Comparison of ENCODE assay signal across 10 mouse cellular contexts in genomic region chr7:143049841-143050816, GRCm38 (mm10). TPM values are rescaled to one million over a fixed set of nuclear protein-coding genes. Genes with fewer than 3 reads are reported as not detected.
DNase-seq lines count a peak whose midpoint lies in the region; ATAC-seq and TF ChIP-seq lines count a peak whose summit lies in the region.
"Had no signal": no experiment of that assay in that cellular context is flagged by ENCODE, and none has a peak within 500 bp of the region (broad histone marks: within the 10 kb centered on the region; RNA-seq: fewer than 3 reads in every experiment).

No protein-coding gene starts in this region.

- 91% methylated on average over 3 of the region's 3 CpGs for WGBS in hindbrain, embryonic 10.5 days
- 95% methylated on average over 3 of the region's 3 CpGs for WGBS in stomach, postnatal 0 days

- no peak overlapping the region for H3K4me3 ChIP-seq in layer of hippocampus, adult 2 months
- no peak overlapping the region for H3K4me3 ChIP-seq in hindbrain, embryonic 10.5 days
- no peak overlapping the region for H3K4me3 ChIP-seq in stomach, postnatal 0 days (ENCODE audit: low read depth, low read length)
- H3K4me3 ChIP-seq: lung, embryonic 15.5 days had no signal

- no peak for TF ChIP-seq CTCF in layer of hippocampus, adult 2 months (conservative IDR thresholded peaks at IDR 0.05)
- no peak for TF ChIP-seq CTCF in stomach, postnatal 0 days (IDR thresholded peaks at IDR 0.05; ENCODE audit: low read depth)

- no peak overlapping the region for H3K4me2 ChIP-seq in stomach, postnatal 0 days (replicated peaks; ENCODE audit: low read depth)
- H3K4me2 ChIP-seq: lung, embryonic 15.5 days had no signal

- peaks cover 30% of the 10 kb centered on the region for H3K4me1 ChIP-seq in hindbrain, embryonic 10.5 days (replicated peaks)
- peaks cover 8% of the 10 kb centered on the region; the same call in 1 of the 2 replicates for H3K4me1 ChIP-seq in stomach, postnatal 0 days (replicated peaks; ENCODE audit: control insufficient read depth, insufficient read depth)

- H3K36me3 ChIP-seq in hindbrain, embryonic 10.5 days: no peaks in the 10 kb centered on the region
- no peaks in the 10 kb centered on the region for H3K36me3 ChIP-seq in stomach, postnatal 0 days (ENCODE audit: control insufficient read depth, insufficient read depth, low read length)
- H3K36me3 ChIP-seq: lung, embryonic 15.5 days had no signal

- no peak for DNase-seq in layer of hippocampus, adult 2 months (ENCODE audit: low spot score in 2 of 2)
- no peak for DNase-seq in layer of hippocampus, adult 11-12 months (ENCODE audit: low spot score)
- DNase-seq in NIH3T3 (ENCODE audit: low read depth): peak; percentile 74
- DNase-seq in cerebellum, postnatal 10 days: peak; percentile 45 to 48
- DNase-seq in kidney, postnatal 10 days: peak; percentile 59
- no peak for DNase-seq in hindbrain, embryonic 10.5 days (ENCODE audit: low spot score)
- DNase-seq in stomach, postnatal 0 days (ENCODE audit: low spot score): no peak
- DNase-seq: spleen, adult 18-20 months had no signal

- TF ChIP-seq EP300 in stomach, postnatal 0 days (optimal IDR thresholded peaks at IDR 0.05): no peak

- H3K27ac ChIP-seq in layer of hippocampus, adult 2 months: peak overlapping the region; percentile 46; the same call in 1 of the 2 replicates
- no peak overlapping the region for H3K27ac ChIP-seq in hindbrain, embryonic 10.5 days
- H3K27ac ChIP-seq in stomach, postnatal 0 days (replicated peaks): no peak overlapping the region
- H3K27ac ChIP-seq: lung, embryonic 15.5 days had no signal

- no peaks in the 10 kb centered on the region; the same call in 1 of the 2 replicates for H3K27me3 ChIP-seq in hindbrain, embryonic 10.5 days (ENCODE audit: insufficient read depth, poor library complexity, severe bottlenecking)
- no peaks in the 10 kb centered on the region for H3K27me3 ChIP-seq in stomach, postnatal 0 days (ENCODE audit: control insufficient read depth, insufficient read depth, low read length)
- H3K27me3 ChIP-seq: lung, embryonic 15.5 days had no signal

- ATAC-seq in stomach, postnatal 0 days (ENCODE audit: low FRiP score, low TSS enrichment): no peak

- no peak overlapping the region for H3K9ac ChIP-seq in stomach, postnatal 0 days (ENCODE audit: low read length)
- H3K9ac ChIP-seq: lung, embryonic 15.5 days had no signal

- no peaks in the 10 kb centered on the region for H3K9me3 ChIP-seq in hindbrain, embryonic 10.5 days
- no peaks in the 10 kb centered on the region for H3K9me3 ChIP-seq in stomach, postnatal 0 days (ENCODE audit: control insufficient read depth, low read length)
- H3K9me3 ChIP-seq: lung, embryonic 15.5 days had no signal

RNA-seq across cellular contexts. Expression of gene Cd81, which starts 2.4 kb away (rescaled TPM):
- 100 to 1,000 TPM; 419 to 448 TPM for total RNA-seq in layer of hippocampus, adult 2 months (2021)
- 238 and 265 TPM in 2 replicates for polyA plus RNA-seq in hindbrain, embryonic 10.5 days (2016; fragmentation: Nextera tagmentation; extraction: Ambion mirVana)
- polyA plus RNA-seq in stomach, postnatal 0 days (2015; fragmentation: Nextera tagmentation; extraction: Ambion mirVana): 372 and 381 TPM in 2 replicates

RNA-seq across cellular contexts. Expression of gene Tssc4, which starts 18.9 kb away (rescaled TPM):
- total RNA-seq in layer of hippocampus, adult 2 months (2021): 10 to 100 TPM; 38.5 to 41.4 TPM
- polyA plus RNA-seq in hindbrain, embryonic 10.5 days (2016; fragmentation: Nextera tagmentation; extraction: Ambion mirVana): 130 and 134 TPM in 2 replicates
- 44.7 and 46.9 TPM in 2 replicates for polyA plus RNA-seq in stomach, postnatal 0 days (2015; fragmentation: Nextera tagmentation; extraction: Ambion mirVana)

RNA-seq across cellular contexts. Expression of gene Trpm5, which starts 44.3 kb away (rescaled TPM):
- not detected for total RNA-seq in layer of hippocampus, adult 2 months (2021)
- 0.55 and 0.71 TPM in 2 replicates for polyA plus RNA-seq in hindbrain, embryonic 10.5 days (2016; fragmentation: Nextera tagmentation; extraction: Ambion mirVana)
- 2.0 and 3.3 TPM in 2 replicates for polyA plus RNA-seq in stomach, postnatal 0 days (2015; fragmentation: Nextera tagmentation; extraction: Ambion mirVana)
- total RNA-seq: left cerebral cortex, adult 8-10 months had no signal

RNA-seq across cellular contexts. Expression of gene Tspan32, which starts 45.3 kb away (rescaled TPM):
- total RNA-seq in layer of hippocampus, adult 2 months (2021): under 1 TPM in 1 of 2 experiments, not detected in 1; 0.36 TPM
- 5.2 and 6.1 TPM in 2 replicates for polyA plus RNA-seq in hindbrain, embryonic 10.5 days (2016; fragmentation: Nextera tagmentation; extraction: Ambion mirVana)
- polyA plus RNA-seq in stomach, postnatal 0 days (2015; fragmentation: Nextera tagmentation; extraction: Ambion mirVana): 0.61 and 0.98 TPM in 2 replicates

RNA-seq across cellular contexts. Expression of gene Kcnq1, which starts 56.0 kb away (rescaled TPM):
- under 1 TPM; 0.29 to 0.97 TPM for total RNA-seq in layer of hippocampus, adult 2 months (2021)
- polyA plus RNA-seq in hindbrain, embryonic 10.5 days (2016; fragmentation: Nextera tagmentation; extraction: Ambion mirVana): 0.98 and 2.3 TPM in 2 replicates
- polyA plus RNA-seq in stomach, postnatal 0 days (2015; fragmentation: Nextera tagmentation; extraction: Ambion mirVana): 17.8 and 21.2 TPM in 2 replicates

Comparison
In these comparisons a context has a peak if more than half of its experiments do, and no peak if none do; other contexts are left out.
1. DNase-seq: peak in NIH3T3 (single experiment), cerebellum, postnatal 10 days (2 of 2) and kidney, postnatal 10 days (single experiment); none in layer of hippocampus, adult 2 months (0 of 2), layer of hippocampus, adult 11-12 months (single experiment), hindbrain, embryonic 10.5 days (single experiment) and stomach, postnatal 0 days (single experiment).